Mouse (Mus musculus): Measurements from ENCODE around the gene C130050O18Rik.

Gene C130050O18Rik

GRCm38 (mm10) chr5:139404801-139405401, at the start of gene C130050O18Rik:
C130050O18Rik (plus strand) TSS chr5:139405280.
- no peak for DNase-seq (ENCODE audit: low spot score)

- DNase-seq (ENCODE audit: low spot score), result no peak
Observed at GRCm38 (mm10) chr5:139358653-139359052, 46.4 kb upstream of the C130050O18Rik start.

GRCm38 (mm10) chr5:139359244-139359643, 45.8 kb upstream of the C130050O18Rik start:
- DNase-seq (ENCODE audit: low spot score), result no peak

- DNase-seq (ENCODE audit: low spot score), result no peak
Observed at GRCm38 (mm10) chr5:139363858-139364257, 41.2 kb upstream of the C130050O18Rik start.

- DNase-seq (ENCODE audit: low spot score), result peak; percentile 93
Observed at GRCm38 (mm10) chr5:139364260-139364910, 40.7 kb upstream of the C130050O18Rik start.

- DNase-seq (ENCODE audit: low spot score), result no peak
Observed at GRCm38 (mm10) chr5:139364911-139365571, 40.0 kb upstream of the C130050O18Rik start.

- DNase-seq (ENCODE audit: low spot score), result no peak
Observed at GRCm38 (mm10) chr5:139365827-139366226, 39.3 kb upstream of the C130050O18Rik start.

GRCm38 (mm10) chr5:139366484-139366883, 38.6 kb upstream of the C130050O18Rik start:
- DNase-seq (ENCODE audit: low spot score), result no peak

- no peak for DNase-seq (ENCODE audit: low spot score)
Observed at GRCm38 (mm10) chr5:139367884-139368458, 37.1 kb upstream of the C130050O18Rik start.

GRCm38 (mm10) chr5:139368638-139369320, 36.3 kb upstream of the C130050O18Rik start:
- no peak for DNase-seq (ENCODE audit: low spot score)

GRCm38 (mm10) chr5:139370336-139370735, 34.7 kb upstream of the C130050O18Rik start:
- no peak for DNase-seq (ENCODE audit: low spot score)

- DNase-seq (ENCODE audit: low spot score), result no peak
Observed at GRCm38 (mm10) chr5:139371118-139371517, 34.0 kb upstream of the C130050O18Rik start.

GRCm38 (mm10) chr5:139371631-139372401, 33.3 kb upstream of the C130050O18Rik start:
- peak; percentile 91 for DNase-seq (ENCODE audit: low spot score)

- DNase-seq (ENCODE audit: low spot score), result no peak
Observed at GRCm38 (mm10) chr5:139373126-139373525, 32.0 kb upstream of the C130050O18Rik start.

- no peak for DNase-seq (ENCODE audit: low spot score)
Observed at GRCm38 (mm10) chr5:139373889-139374444, 31.1 kb upstream of the C130050O18Rik start.

- DNase-seq (ENCODE audit: low spot score), result no peak
Observed at GRCm38 (mm10) chr5:139374841-139375240, 30.2 kb upstream of the C130050O18Rik start.

GRCm38 (mm10) chr5:139377468-139378270, 27.4 kb upstream of the C130050O18Rik start, which contains the start of gene Gpr146:
Gpr146 (plus strand) TSS chr5:139377697.
- DNase-seq (ENCODE audit: low spot score), result peak; percentile 62

- DNase-seq (ENCODE audit: low spot score), result no peak
Observed at GRCm38 (mm10) chr5:139378271-139378556, 26.9 kb upstream of the C130050O18Rik start.

- DNase-seq (ENCODE audit: low spot score), result no peak
Observed at GRCm38 (mm10) chr5:139378986-139379629, 26.0 kb upstream of the C130050O18Rik start.

All from layer of hippocampus, adult 11-12 months (tissue).